Mouse (Mus musculus) thymus, adult 18-20 months (tissue): ENCODE results near the gene Stxbp4.

ENCODE experiments used
- DNase-seq, 2 experiments: peaks; one replicate each; pipeline ENCODE4 v3.0.0; 2022; ENCODE audit warnings: mixed read lengths in 2 of 2

The Stxbp4 gene

DNA sequence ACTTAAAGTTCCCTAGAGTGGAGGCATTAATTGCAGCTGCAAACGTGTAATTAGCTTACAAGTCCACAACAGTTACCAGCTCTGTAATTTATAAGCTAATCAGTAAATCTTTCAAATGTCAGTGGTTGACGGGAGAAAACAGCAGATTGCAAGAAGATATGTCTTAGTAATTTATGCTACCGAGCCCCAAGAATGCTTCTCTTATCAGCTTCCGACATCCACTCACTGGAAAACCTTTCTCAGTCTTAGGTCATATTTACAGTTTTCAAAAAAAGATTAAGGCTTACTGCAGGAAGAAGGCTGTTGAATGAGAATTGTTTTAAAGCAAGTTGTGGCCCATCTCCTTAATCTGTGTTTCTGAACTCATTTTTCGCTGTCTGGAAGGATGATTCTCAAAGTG is 83.9 kb downstream of the Stxbp4 start:
- DNase-seq, result no peak

DNA sequence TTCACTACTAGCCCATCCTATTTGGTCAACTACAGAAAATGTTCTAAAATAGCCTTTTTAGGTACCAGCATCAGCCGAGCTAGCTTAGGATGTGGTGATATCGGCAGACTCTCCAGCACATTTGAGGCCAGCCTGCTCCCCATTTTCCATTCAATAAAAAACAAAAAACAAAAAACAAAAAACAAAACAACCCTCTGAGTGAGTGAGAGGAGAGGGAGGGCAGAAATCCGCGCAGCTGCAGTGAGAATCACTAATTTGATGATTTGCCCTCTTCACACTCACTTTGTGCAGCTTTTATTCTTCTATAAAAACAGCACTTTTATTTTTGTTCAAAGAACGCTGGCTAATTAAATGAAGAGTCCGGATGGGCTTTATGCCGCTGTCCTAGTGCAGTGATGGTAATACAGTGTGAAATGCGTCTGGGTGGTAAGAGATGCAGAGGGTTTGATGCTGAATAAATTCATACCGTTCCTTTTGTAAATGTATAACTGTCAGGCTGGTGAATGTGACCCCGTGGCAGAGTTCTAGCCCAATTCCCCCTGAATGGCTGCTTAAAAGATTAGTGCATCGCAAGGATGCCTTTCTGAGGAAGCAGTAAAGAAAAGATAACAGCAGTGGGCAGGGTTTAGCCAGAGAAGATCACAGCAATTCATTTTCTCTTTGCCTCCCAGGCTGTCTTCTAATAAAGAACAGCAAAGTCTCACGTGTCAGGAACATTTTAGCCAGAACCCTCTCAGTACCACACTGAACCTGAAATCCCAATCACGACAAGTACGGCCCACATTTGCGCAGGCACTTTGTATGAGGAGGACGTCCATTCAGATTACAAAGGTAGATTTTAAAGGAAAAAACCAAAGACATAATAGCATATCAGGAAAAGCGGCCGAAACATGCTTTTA is 85.3 kb downstream of the Stxbp4 start:
- DNase-seq, result no peak

DNA sequence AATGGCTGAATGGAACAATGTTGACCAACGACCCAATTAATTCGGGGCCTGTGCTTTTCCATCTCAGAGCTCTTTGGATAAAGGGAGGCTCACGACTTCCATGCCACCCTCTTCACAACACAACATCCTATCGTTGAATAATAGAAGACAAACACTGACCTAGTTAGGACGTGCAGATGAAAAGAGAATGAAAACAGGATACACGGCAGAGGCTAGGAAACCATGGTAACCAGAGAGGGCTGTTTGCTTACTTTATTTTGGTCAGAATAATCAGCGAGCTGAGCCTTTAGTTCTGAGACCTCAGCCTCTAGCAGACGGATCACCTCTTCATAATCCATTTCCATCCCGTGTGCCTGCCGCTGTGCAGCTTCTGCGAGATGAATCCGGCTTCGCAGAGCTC is 89.3 kb downstream of the Stxbp4 start:
- no peak for DNase-seq

DNA sequence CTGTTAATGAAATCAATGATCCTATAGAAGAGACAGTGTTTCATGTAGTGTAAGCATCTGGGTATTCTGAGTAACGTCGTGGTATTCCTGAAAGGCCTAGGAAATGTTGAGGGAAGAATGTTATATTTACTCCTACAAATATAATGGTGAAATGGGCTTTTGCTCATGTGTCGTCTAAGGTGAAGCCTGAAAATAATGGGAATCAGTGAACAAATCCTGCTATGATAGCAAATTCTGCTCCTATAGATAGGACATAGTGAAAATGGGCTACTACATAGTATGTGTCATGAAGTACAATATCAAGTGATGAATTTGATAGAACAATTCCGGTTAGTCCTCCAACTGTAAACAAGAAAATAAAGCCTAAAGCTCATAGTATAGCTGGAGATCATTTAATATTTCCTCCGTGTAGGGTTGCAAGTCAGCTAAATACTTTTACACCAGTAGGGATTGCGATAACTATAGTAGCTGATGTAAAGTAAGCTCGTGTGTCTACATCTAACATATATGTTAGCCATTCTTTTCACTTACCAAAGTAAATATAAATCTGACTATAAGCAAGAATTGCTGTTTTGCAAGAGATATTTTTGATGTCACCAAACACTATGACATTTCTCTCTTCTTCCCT is 99.1 kb downstream of the Stxbp4 start:
- no peak for DNase-seq

DNA sequence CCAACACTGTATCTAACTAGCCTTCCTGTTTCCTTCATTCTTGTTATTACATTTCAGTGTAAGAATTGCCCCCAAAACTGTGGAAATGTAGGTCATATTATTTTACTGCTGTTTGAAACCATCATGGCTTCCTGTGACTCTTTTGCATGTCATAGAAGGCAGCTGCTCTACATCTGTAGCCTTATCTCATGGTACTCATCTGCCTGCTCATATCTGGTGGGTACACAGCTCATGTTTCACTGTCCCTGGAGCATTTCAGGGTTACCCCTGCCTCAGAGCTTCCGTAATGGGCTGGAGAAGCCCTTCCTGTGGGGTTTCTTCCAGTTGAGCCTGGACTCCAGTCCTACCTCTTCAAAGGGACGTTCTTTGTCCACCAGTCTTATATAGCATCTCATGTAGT is 112.6 kb downstream of the Stxbp4 start:
- DNase-seq, result peak; percentile 16 to 27

DNA sequence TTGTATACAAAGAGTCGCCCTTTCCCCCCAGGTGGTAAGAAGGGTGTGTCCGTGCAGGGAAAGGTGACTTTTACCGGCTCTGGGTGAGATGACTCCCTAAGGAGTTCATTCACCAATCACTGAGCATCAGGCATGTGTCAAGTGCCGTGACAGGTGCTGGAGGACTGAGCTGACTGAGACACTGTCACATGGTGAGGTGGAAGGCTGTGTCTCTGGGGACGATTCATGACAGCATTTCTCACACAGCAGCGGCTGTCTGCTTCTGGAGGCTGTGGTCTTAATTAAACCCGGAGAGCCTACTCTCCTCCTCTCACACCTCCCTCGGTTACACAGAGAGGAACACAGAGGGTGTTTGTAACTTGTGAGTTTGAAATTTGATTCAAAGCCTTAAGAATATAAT is 116.8 kb downstream of the Stxbp4 start:
- no peak for DNase-seq

DNA sequence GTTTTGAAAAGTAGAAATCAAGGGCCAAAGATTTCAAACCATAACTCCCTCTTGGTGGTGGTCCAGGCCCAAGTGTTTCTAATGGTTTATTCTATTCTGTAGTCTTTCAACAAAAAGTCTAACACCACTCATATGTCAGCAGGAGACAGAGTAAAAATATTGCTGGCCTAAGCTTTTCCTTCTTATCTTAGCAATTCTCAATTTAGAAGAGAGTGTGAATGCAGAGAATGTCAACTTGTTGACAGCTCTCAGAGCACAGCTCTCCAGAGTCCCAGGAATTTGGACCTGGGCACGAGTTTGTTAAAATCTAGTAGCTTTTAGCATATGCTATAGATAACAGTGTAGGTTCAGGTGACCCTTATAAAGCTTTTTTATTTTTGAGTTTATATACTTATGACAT is 120.1 kb downstream of the Stxbp4 start:
- no peak for DNase-seq

DNA sequence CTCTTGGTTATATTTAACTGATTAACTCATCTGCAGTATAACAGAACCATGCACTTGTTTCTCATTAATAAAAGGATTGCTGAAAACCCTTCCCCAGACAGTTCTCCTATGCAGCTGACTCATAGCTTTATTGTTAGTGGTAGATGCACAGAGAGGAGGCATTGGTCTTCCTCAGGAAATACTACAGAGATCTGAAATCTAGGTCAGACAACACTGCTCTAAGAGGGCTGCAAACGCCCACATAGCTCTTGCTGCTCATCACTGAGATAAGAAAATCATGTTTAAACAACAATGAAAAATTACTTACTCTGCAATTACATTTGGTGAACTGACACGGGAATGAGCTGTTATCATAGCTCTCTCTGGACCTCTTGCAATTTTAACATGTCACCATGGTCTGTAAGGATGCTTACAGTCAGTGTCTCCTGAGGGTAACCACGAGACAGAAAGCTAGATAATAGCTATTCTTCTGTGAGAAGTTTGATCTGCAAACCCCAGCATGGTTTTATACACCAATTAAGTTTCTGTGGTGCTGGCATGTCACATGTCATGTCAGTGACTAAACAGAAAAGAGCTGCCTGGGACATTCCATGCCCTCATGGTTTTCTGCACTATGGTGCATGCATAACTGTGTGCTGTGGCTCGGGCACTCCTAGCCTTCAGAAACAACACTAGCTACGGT is 125.2 kb downstream of the Stxbp4 start:
- DNase-seq, result no peak

DNA sequence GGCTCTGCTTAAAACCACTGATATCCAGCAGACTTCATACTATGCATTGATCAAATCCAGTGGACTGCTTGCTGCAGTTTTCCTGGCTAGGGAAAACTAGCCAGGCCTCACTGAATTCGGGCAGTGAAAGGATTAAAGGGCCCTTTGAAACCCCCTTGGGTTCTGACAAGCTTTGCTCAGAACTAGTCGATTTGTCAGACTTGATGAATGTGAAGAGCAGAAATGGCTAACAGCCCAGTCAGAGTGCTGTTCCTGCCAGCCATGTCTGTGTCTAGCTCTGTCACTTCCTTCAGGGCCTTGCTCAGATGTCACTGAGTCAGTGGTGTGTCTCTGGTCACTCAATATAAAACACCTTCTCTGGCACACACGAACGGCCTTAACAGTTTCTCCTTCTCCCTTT is 136.0 kb downstream of the Stxbp4 start:
- no peak for DNase-seq

DNA sequence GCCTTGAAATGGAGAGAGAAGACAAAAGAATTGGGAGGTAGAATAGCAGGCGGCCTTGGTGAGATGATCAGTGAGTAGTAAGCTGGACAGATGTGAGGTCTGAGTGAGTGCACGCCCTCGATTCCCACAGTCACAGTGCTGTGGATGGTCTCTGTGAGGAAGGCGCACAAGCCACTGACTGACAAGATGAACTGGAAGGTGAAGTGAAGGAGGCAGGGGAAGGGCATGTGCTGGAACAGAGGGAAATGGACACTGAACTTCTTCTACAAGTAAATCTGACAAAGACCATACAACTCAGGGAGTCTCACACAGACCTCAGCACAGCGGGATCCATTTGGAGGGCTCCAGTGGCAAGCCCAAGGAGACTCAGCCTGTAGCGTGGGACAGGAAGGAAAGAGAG is 138.0 kb downstream of the Stxbp4 start:
- no peak for DNase-seq

DNA sequence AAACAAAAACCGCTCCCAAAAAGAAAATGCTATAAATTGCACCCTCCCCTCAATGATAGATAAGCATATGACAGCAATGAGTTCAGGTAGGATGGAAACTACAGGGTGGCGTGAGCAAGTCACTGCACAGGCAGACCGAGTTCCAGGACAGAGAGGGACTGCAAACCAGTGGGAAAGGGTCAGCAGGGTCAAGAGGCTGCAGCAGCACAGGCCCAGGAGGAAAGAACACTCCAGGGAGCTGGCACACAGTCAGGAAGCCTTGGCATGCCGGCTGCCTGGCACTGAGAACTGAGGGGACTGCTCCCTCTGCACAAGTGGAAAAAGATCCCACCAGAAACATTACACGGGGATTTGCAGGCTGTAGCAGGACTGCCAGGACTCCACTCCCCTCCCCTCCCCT is 139.4 kb downstream of the Stxbp4 start:
- DNase-seq, result no peak

DNA sequence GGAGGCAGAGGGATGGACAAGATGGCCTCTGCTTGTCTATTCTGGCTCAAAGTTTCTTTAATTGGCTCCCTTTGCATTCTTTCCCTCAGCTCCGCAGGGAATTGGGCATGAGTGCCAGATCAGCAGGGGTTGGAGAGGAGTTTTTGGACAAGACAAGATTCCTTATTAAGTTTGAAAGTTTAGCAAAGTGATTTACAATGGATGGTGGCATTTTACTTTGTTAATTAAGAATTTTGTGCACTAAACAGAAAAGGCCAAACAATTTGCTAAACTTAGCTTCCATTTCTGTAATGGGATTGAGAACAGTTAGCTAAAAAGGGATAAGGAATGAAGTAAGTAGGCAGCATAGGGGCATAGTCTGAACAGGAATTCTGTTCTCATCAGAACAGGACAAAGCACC is 142.9 kb downstream of the Stxbp4 start:
- DNase-seq, result no peak

DNA sequence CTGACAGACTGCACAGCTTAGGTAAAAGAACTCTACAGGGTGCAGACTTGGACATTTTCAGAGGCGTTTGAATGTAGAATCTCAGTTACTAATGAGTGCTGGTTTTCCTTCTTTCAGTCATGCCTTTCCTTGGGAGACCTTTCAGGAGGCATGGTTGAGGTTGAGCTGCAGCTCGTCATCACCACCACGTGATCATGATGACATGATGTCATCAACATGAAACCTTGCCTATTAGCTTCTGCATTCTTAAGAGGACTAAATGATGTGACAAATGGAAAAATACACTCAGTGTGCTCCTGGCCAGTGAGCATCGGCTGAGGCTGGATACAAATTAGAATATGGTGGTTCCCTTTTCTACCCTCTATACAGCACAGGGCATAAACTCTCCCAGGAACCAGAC is 145.4 kb downstream of the Stxbp4 start:
- no peak for DNase-seq

DNA sequence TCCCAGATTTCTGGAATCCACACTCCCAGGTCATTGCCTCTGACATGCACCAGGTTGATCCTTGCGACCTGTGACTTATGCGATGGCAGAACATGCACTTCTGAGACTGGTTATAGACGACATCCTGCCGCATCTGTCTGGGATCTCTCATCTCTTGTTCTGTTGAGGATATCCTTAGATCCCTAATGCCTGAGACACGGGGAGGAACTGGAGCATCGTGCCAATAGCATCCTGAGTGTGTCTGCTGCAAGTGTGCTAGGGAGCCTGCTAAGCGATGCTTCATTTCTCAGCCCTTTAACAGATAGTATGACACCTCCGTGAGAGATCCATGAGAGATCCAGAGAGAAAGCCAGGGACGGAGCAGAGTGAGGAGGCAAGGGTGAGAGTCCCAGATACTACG is 148.7 kb downstream of the Stxbp4 start:
- DNase-seq, result no peak

DNA sequence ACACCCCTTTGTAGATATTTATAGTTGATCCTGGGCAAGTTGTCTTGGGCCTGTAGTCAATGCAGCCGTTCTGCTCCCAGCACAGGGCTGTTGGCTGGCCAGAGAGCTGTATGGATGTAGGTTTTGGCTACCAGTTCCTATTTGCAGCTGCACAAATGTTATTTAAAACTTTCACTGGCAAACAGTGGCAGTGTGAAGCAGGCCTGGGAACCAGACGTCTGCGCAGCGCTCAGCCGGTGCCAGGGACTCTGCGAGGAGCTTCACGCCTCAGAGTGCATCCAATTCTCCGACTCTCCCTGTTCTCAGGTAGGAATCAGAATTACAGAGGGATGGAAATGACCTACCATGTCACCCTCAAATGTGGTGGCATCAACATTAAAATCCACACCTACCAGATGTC is 150.2 kb downstream of the Stxbp4 start:
- no peak for DNase-seq

DNA sequence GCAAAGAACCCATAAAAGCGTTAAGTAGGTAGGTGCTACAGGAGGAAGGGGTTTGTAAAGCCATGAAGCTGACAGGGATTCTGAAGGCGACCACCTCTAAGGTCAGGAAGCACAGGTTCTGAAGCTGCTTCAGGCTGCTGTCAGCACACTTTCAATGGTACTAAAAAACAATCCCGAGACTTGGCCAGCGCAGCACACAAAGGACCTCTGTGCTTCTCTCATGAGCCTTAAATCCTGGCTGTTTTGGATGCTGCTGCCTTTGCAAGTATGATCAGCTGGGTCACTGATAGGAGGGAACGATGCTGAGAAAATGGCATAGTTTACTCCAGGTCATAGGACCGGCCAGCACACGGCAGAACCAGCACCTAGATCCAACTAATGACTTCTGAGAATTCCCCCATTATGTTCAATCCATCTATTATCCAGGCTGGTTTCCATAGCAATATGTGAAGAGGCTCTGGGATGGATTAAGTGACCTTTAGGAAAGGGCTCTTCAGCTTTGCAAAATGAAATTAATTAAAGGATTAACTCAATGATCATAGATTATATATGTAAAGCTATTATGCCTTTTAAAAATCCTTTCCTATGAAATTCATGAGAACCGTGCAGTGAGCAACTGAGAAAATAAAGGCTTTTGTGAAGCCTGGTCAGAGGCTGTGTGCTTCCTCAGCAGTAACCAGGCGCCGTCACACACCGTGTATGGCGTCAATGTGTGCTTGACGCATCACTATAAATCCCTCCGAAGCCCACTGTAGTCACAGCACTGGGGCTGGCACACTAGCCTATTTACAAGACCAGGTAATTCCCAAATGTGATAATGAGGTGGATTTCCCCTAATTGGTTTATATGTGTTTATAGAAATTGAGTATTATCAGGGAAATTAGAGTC is 152.9 kb downstream of the Stxbp4 start:
- no peak for DNase-seq

DNA sequence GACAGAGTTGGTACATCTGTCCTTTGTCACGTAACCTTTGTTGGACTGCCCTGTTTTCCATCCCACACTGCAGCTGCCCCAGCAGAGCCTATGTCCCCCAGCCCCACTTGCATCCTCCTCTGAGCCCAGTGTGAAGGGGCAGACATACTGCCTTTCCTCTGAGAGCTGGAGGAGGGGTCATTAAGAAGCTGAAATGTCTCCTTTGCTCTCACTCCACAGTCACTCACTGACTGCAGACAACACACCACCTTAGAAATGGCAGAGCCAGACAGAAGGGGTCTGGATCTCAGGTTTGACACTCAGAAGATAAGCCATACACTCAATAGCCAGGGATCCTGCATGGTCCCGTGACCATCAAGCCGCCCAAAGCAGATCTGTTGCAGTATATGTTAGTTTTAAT is 154.1 kb downstream of the Stxbp4 start:
- no peak for DNase-seq

DNA sequence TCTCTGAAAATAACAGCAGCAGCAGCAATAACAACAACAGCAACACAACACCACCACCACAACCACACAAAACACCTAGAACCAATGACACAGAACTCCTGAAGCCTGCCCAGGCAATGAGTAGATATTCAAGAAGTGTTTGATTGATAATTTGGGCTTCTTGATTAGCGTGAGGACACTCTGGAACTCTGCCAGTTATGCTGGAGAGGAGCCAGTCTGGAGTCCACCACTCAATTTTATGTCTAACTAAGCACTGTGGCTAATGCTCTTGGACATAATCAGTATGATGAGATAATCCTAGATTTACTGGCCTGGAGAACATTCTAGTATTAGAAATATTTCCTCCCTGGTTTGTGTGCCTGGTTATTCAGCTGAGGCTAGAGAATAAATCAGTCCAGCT is 156.1 kb downstream of the Stxbp4 start:
- DNase-seq, result no peak

DNA sequence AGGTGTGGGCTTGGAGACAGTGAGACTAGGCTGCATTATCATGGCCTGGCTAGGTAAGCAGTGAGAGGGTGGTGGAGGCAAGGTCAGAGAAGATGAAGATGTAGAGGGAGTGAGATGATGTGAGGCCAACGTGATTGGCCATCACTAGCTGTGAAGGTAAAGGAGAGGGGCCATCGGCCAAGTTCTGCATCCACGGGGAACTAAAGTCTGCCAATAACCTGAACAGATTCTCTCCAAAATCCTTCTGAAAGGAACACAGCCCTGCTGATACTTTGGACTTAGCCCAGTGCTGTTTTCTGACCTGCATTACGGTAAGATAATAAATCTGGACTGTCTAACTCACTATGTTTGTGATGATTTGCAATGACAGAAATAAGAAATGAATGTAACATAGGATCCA is 167.6 kb downstream of the Stxbp4 start:
- DNase-seq, result no peak

DNA sequence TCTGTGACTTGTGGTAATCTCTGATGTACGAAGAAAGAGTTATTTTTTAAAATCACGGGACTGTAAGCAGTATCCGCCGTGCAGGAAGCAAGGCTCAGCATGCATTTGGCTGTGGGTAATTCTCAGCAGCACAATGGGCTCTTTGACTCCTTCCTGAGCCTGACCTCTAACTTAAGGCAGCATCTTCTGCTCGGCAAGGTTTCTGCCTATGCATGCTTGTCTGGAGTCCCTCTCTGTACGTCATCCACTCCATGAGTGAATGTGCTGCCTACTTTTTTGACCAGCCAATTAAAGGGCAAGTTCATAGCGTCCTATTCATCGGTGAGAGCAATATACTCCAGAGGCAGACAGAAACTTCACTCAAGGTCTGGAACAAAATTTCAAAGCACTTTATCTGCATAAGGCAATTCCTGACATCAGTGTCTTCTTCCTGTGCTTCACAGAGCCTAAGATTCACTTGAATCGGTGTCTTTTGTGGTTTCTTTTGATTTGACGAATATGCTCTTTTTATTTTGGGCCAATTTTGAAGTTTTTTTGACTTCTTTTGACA is 173.8 kb downstream of the Stxbp4 start:
- no peak for DNase-seq

DNA sequence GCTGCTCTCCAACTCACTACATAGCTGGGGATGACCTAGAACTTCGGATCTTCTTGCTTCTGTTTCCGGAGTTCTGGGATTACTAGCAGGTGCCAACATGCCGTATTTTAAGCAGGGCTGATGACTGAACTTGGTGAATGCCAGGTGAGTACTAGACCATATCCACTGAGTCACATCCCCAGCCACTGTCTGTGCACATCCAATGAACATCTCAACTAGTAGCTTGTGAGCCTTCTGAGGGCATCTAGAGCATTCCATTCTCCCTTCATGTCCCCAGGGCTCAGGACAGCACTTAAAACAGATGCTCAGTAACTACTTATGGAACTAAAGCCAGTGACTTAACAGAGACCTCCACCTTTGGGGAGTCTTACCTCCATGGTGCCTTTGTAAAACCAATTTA is 177.4 kb downstream of the Stxbp4 start:
- DNase-seq, result no peak

DNA sequence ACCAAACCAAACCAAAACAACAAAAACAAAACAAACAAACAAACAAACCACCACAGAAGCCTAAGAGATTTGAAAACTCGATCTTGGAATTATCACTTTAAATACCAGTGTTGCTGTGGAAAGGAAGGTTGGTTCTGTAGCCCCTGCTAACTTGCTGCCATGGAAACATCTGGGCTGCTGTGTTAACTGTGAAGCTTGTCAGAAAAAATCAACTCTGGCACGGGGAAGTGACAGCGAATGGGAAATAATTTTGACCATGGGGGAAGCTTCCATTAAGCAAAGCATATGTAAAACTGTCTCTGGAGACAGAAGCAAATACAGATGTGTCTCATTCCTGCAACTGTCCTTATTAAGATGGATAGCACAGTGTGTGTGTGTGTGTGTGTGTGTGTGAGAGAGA is 185.8 kb downstream of the Stxbp4 start:
- no peak for DNase-seq

DNA sequence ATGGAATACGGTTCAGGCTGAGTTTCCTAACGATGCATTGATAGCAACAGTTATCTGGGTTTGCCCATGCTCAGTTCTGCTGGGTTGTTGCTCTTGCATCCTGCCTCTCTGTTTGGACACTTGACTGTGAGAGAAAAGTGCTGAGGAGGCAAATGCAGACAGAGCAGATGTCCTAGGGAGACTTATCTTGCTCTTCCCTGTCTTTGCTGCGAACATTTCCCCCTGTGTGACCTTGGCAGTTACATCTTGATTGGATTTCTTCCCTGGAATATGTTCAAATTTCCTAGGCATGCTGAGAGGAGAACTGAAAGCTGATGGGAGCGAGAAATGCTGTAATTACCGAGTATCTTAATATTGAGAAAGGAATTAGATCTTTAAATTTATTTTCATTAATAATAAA is 186.4 kb downstream of the Stxbp4 start:
- DNase-seq, result no peak
